Mouse (Mus musculus) liver, embryonic 14.5 days (tissue): ENCODE results near the gene Mmel1.

Experiments
- CTCF ChIP-seq: IDR thresholded peaks from 2 replicates; pipeline ENCODE4 v1.5.1; 2016; ENCODE audit warnings: antibody characterized with exemption, low read depth, control low read depth
- EP300 ChIP-seq: IDR thresholded peaks from 2 replicates; pipeline ENCODE4 v1.6.1; 2016; ENCODE audit warnings: antibody characterized with exemption, low read depth

DNA sequence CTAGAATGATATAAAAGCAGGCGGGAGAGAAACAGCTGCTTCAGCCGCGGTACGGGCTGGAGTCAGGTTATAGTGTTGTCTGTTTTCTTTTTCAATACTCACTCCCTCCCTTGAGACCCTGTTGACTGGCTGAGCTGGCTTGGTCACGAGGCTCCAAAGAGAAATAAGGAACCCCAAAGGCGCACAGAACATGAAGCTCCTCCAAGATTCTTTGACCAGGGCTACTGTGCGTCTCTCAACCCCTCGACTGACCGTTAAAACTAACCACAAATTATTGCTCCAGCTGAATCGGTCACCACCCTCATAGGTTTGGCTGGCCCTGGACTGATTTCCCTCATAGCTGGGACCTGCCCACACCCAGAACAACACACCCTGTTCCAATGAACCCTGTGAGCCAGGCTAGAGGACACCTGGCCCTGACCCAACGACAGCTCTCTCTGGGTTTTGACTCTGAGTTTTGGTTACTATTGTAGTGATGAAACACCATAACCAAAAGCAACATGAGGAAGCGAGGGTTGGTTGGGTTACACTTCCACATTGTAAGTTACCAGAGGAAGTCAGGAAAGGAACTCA is 59.8 kb downstream of the Mmel1 start:
- TF ChIP-seq CTCF, result no peak
- 0 out of 2 replicates have a peak, but pooled peaks have one; percentile 4 for TF ChIP-seq EP300
